Mouse (Mus musculus): ENCODE results near the gene Tmem138.

GRCm38 (mm10) chr19:10598188-10598587 lies 21.0 kb upstream of the Tmem138 start:
- peak; percentile 46; the same call in 1 of the 2 replicates for TF ChIP-seq CTCF (IDR thresholded peaks at IDR 0.05; ENCODE audit: low read depth, low read length)
- no peak for TF ChIP-seq POLR2A (IDR thresholded peaks at IDR 0.05; ENCODE audit: borderline replicate concordance, low read depth, low read length)

Measured in bone marrow macrophage, adult 2 months (primary cell).